Mouse (Mus musculus) limb, embryonic 10.5 days (tissue): Measurements from ENCODE around the gene Cdr2. TPM values are rescaled to one million over a fixed set of nuclear protein-coding genes. Genes with fewer than 3 reads are reported as not detected.
A peak's percentile ranks its signal among the peaks of the same experiment; 100 is the strongest.
"Not testable (repeated sequence)": the region's sequence is repeated elsewhere in the genome, so short reads cannot be mapped to it uniquely, and the experiment has no call there.

Experiments
- DNase-seq: peaks from one replicate; pipeline ENCODE4 v3.0.0-alpha.2; 2017; ENCODE audit warnings: low spot score
- H3K27ac ChIP-seq: fragments of 300-500 bp; sonication (generic); 2 replicates; pipeline ENCODE4 v1.5.1; 2016; ENCODE audit warnings: mild to moderate bottlenecking
- H3K27me3 ChIP-seq: fragments of 300-500 bp; sonication (generic); 2 replicates; pipeline ENCODE4 v1.6.1; 2016; ENCODE audit warnings: low read depth, mild to moderate bottlenecking; ENCODE audit not compliant: poor library complexity, severe bottlenecking
- H3K36me3 ChIP-seq: fragments of 300-500 bp; sonication (generic); 2 replicates; pipeline ENCODE4 v1.6.1; 2016; ENCODE audit warnings: mild to moderate bottlenecking, moderate library complexity
- H3K4me1 ChIP-seq: fragments of 300-500 bp; sonication (generic); 2 replicates; pipeline ENCODE4 v1.6.1; 2016
- H3K4me3 ChIP-seq: fragments of 300-500 bp; sonication (generic); 2 replicates; pipeline ENCODE4 v1.5.1; 2016; ENCODE audit warnings: mild to moderate bottlenecking, moderate library complexity
- H3K9me3 ChIP-seq: fragments of 300-500 bp; sonication (generic); replicated peaks from 2 replicates; pipeline ENCODE4 v1.6.1; 2016; ENCODE audit warnings: mild to moderate bottlenecking
- WGBS: fragments of 180-500 bp; shearing (Covaris S2); methylation state at CpG from one replicate; pipeline ENCODE4 v1.1.7; 2016; 5-methylcytosine and 5-hydroxymethylcytosine counted together
- polyA plus RNA-seq: library from polyadenylated mRNA; unstranded; fragments of >200 nt; fragmentation: Nextera tagmentation; extraction: Ambion mirVana; gene quantifications from 2 replicates; pipeline ENCODE4 v1.2.1, GENCODE M21; 2016

Cdr2 gene
- polyA plus RNA-seq, 1 experiment from 2014 or later: 12.8 TPM

DNA sequence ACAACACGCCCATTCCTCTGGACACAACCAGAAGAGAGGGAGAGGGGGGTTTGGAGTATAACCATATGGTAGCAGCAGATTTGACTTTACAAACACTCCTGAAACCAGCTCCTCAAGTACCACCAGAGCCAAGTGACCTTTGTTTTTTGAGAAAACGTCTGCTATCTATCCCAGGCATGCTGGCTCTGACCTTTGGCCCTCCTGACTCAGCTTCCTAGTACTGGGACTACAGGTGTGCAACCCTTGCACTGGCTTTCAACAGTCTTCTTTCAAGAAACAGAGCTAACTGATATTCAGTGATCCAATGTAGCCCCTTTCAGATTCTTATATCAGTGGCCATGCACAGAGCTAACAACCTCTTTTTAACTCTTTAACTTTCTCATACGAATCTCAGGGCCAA lies 20.2 kb downstream of the Cdr2 start:
- 71% methylated on average over 3 of the region's 3 CpGs for WGBS
- DNase-seq: no peak
- Histone ChIP-seq H3K27me3 (no peaks in the 10 kb centered on the region), H3K9me3 (no peaks in the 10 kb centered on the region), H3K27ac (no peak overlapping the region), H3K36me3 (peaks cover 40% of the 10 kb centered on the region), H3K4me3 (no peak overlapping the region), H3K4me1 (no peaks in the 10 kb centered on the region)

DNA sequence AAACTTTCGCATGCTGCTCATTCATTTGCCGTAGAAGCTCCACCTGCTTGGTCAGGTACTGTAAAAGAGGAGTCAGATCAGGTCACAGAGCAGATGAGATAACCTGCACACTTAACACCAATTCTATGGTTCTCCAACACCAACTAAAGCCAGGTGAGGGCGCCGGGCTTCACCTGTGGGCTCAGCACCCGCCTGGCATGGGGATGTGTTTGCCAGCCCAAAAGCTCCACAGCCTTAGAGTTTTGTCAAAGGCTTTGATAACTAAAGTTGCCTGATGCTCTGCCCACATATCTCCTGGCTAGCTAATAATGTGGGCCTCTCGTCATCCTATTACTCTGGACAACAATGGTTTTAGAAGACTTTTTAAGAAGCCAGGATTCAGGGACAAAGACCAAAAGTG lies 21.5 kb downstream of the Cdr2 start:
- no peak overlapping the region for H3K27ac ChIP-seq
- H3K4me1 ChIP-seq: no peaks in the 10 kb centered on the region
- no peaks in the 10 kb centered on the region for H3K27me3 ChIP-seq
- no peak for DNase-seq
- H3K9me3 ChIP-seq: no peaks in the 10 kb centered on the region
- H3K4me3 ChIP-seq: no peak overlapping the region
- WGBS: 88% methylated on average over 6 of the region's 6 CpGs
- H3K36me3 ChIP-seq: peaks cover 48% of the 10 kb centered on the region

DNA sequence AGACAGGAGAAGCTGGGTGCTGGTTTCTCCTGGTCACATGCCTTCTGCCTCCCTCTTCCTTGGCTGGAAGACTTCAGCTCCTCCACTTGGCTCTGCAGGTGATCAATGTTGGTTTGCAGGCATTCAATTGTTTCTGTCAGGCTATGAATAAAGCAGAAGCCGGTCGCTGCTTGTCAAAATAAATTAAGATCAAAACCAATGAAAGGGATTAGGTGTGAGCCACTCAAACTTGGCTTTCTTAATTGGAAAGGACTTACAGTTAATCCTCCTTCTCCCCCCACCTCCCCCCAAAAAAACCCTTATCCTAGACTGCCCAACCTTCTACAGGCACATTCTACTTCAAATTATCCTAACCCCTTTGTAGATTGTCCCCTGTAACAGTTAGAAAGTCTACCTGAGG lies 22.0 kb downstream of the Cdr2 start:
- Histone ChIP-seq H3K9me3 (no peaks in the 10 kb centered on the region), H3K27me3 (no peaks in the 10 kb centered on the region), H3K36me3 (peaks cover 48% of the 10 kb centered on the region), H3K4me1 (no peaks in the 10 kb centered on the region), H3K4me3 (no peak overlapping the region), H3K27ac (no peak overlapping the region)
- 92% methylated on average over 2 of the region's 2 CpGs for WGBS
- no peak for DNase-seq

DNA sequence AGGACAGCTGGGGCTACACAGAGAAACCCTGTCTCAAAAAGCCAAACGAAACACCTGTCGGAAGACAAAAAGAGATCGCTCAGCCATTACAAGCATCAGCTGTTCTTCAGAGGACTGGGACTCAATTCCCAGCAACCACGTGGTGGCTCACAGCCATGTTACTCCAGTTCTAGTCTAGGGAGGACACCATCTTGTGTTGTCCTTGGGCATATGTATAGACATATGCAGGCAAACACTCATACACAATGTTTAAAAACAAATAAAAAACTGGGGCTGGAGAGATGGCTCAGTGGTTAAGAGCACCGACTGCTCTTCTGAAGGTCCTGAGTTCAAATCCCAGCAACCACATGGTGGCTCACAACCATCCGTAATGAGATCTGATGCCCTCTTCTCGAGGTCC lies 28.5 kb downstream of the Cdr2 start:
- H3K4me3 ChIP-seq, H3K27ac ChIP-seq, H3K9me3 ChIP-seq, DNase-seq, H3K27me3 ChIP-seq, H3K4me1 ChIP-seq: not testable (repeated sequence)
- WGBS: 88% methylated on average over 7 of the region's 7 CpGs
- peaks cover 47% of the 10 kb centered on the region for H3K36me3 ChIP-seq

DNA sequence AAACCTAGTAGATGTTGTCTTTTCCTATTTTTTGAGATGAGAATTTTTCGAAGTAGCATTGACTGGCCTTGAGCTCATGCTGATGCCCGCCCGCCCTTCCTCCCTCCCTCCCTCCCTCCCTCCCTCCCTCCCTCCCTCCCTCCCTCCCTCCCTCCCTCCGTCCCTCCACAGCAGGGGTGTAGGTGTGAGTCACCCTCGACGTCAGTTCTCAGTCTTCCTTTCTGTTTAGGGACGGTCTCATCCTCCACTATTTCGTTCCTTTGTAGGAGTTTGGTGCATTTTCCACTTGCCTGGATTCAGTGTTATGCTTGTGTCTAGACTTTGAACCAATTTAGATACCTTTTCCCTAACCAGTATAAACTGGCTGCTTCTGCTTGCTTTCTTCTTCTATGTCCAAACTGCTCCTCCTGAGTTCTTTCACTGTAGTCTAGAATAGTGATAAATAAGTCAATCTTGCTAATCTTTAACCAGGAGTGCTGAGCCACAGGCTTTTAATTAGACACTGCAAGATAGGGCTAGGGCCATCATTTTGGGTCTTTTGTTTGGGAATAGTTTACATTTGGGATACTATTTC lies 38.1 kb downstream of the Cdr2 start:
- H3K36me3 ChIP-seq: peaks cover 89% of the 10 kb centered on the region

DNA sequence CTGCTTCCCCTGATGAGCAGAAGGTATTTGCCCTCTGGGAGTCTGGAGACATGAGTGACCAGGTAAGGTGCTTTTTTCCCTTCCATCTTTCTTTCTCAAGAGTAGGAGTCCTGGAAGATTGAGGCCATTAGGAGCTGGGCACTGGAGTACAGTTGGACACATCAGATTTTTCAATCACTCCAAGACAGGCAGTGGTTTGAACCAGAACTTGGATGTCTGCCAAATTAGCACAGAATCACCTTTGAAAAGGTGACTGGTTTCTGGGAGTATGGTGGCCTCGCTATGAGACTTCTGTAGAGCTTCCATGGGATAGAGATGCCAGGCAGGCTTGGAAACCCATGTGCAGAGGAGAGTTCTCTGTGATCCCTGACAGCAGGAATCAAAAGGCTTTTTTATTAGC lies 39.6 kb downstream of the Cdr2 start:
- Histone ChIP-seq H3K27ac (no peak overlapping the region), H3K36me3 (peaks cover 91% of the 10 kb centered on the region), H3K4me3 (no peak overlapping the region), H3K9me3 (no peaks in the 10 kb centered on the region), H3K4me1 (no peaks in the 10 kb centered on the region), H3K27me3 (no peaks in the 10 kb centered on the region)
- 94% methylated on average over 1 of the region's 1 CpGs for WGBS
- no peak for DNase-seq

More for the DNA sequence above, 38.1 kb downstream of the Cdr2 start:
- no peak for DNase-seq
- H3K27ac ChIP-seq: no peak overlapping the region
- 80% methylated on average over 8 of the region's 8 CpGs for WGBS
- no peak overlapping the region for H3K4me3 ChIP-seq
- H3K4me1 ChIP-seq: no peaks in the 10 kb centered on the region
- H3K9me3 ChIP-seq: no peaks in the 10 kb centered on the region
- H3K27me3 ChIP-seq: no peaks in the 10 kb centered on the region

DNA sequence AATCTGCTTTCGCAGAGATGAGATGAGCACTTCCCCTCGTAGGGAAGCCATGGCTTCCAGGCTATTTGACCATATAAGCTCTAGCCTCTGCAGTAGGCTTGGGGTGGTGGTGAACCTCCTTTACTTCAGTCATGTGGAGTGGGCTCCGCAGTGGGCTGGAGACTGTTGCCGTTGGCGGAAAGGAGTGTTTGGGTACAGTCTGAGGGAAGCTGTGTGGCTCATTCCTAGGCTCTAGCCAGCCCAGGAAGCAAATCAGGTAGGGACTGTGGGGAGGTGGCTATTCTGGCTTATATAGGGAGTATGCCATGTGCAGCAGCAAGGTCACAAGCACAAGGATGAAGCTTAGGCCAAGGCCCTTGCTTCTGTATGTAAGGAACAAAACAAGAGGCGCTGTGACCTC lies 40.9 kb downstream of the Cdr2 start:
- DNase-seq: no peak
- Histone ChIP-seq H3K4me3 (no peak overlapping the region), H3K27ac (no peak overlapping the region), H3K9me3 (no peaks in the 10 kb centered on the region), H3K27me3 (no peaks in the 10 kb centered on the region), H3K36me3 (peaks cover 97% of the 10 kb centered on the region), H3K4me1 (no peaks in the 10 kb centered on the region)
- WGBS: 93% methylated on average over 6 of the region's 6 CpGs

DNA sequence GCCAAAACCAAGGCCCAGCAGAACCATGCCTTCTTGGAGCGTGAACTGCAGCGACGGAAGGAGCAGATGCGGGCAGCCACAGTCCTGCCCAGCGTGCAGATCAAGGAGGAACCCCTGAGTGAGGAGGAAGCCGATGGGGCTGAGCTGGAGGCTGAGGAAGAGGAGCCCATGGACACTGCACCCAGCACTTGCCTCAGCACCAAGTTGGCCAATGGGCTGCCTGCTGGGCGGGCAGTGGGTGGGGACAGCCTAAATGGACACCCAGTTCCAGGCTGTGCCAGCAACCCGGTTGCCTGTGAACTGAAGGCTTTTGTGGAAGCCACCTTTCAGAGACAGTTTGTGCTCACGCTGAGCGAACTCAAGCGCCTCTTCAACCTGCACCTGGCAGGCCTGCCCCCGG lies 41.8 kb downstream of the Cdr2 start:
- H3K36me3 ChIP-seq: peaks cover 98% of the 10 kb centered on the region
- no peak overlapping the region for H3K27ac ChIP-seq
- H3K9me3 ChIP-seq: no peaks in the 10 kb centered on the region
- H3K4me3 ChIP-seq: no peak overlapping the region
- 93% methylated on average over 12 of the region's 12 CpGs for WGBS
- H3K4me1 ChIP-seq: no peaks in the 10 kb centered on the region
- H3K27me3 ChIP-seq: no peaks in the 10 kb centered on the region
- DNase-seq: no peak

DNA sequence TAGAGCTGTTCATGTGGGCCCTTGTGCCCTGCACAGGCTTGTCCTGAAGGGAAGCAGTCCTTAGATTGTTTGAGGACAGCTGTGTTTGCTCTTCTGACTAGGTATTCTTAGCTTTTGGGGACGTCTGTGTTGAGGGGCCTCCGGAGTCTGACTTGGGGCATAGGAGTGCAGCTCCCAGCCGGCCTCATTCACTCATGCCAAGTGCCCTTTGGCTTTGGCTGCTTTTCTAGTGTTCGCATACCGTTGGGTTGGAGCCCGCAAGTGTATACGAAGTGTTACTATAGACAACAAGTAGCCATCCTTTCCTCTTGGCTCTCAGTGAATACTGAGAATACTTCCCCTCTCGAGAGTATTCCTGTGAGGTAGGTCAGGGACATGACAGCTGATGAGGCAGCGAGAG lies 43.9 kb downstream of the Cdr2 start:
- H3K27me3 ChIP-seq: no peaks in the 10 kb centered on the region
- H3K27ac ChIP-seq: no peak overlapping the region
- H3K9me3 ChIP-seq: no peaks in the 10 kb centered on the region
- WGBS: 92% methylated on average over 9 of the region's 9 CpGs
- no peak overlapping the region for H3K4me3 ChIP-seq
- peaks cover 100% of the 10 kb centered on the region for H3K36me3 ChIP-seq
- no peak for DNase-seq
- H3K4me1 ChIP-seq: no peaks in the 10 kb centered on the region

DNA sequence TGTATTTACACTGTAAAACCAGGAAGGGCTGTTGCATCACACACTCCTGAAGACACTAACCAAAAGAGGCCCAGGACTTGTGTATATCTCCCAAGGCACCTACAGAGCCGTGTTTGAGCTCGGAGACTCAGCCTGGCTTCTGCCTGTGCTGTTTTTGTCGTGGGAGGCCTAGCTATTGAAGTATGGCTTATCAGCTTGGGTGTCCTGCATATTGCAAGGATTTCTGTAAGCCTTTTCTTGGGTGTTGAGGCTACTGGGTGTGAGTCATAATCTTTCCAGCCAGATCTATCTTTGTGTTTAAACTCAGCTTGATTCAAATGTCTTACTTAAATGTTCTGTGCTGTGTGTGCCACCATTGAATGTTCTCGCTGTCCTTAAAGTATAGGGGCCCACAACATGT lies 45.6 kb downstream of the Cdr2 start:
- 90% methylated on average over 4 of the region's 4 CpGs for WGBS
- Histone ChIP-seq H3K4me3 (no peak overlapping the region), H3K27ac (no peak overlapping the region), H3K4me1 (no peaks in the 10 kb centered on the region), H3K36me3 (peaks cover 100% of the 10 kb centered on the region), H3K9me3 (no peaks in the 10 kb centered on the region), H3K27me3 (no peaks in the 10 kb centered on the region)
- no peak for DNase-seq

DNA sequence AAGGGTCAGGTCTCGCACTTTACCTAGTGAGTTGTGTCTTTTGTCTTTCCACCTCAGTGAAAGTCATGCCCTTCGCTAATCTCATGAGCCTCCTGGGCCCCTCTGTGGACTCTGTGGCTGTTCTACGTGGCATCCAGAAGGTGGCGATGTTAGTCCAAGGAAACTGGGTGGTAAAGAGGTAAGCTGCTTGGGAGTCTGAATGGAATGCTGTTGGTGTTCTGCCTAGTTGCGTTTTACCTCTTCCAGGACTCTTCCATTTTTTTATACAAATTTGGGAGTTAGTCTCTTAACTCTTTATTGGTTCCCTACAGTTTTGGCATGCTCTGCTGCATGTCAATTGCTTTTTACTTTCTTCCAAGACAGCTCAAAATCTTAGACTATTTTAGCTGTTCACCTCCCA lies 47.4 kb downstream of the Cdr2 start:
- Histone ChIP-seq H3K9me3 (no peaks in the 10 kb centered on the region), H3K27ac (no peak overlapping the region), H3K27me3 (no peaks in the 10 kb centered on the region), H3K4me3 (no peak overlapping the region), H3K36me3 (peaks cover 100% of the 10 kb centered on the region), H3K4me1 (no peaks in the 10 kb centered on the region)
- WGBS: 53% methylated on average over 5 of the region's 5 CpGs
- DNase-seq: peak; percentile 52

DNA sequence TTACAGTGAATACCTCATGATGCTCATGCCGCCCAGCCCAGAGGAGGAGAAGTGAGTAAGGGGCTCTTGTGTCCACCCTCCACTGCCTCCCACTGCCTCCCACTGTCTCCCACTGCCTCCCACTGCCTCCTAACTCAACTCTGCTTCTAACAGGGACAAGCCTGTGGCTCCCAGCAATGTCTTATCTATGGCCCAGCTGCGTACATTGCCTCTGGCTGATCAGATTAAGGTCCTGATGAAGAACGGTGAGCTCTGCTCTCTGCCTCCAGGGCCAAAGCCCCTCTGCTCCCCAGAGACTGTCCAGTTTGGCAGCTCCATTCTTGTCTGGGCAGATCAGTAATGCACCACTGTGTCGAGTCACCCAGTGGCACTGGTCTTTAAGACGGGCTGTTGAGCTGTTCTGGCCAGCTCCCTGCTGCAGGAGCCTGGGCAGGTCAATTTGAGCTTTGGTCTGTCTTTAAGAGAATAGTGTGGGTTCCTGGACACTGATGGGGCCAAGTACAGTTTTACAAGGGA lies 48.4 kb downstream of the Cdr2 start:
- Histone ChIP-seq H3K4me1 (no peaks in the 10 kb centered on the region), H3K9me3 (no peaks in the 10 kb centered on the region), H3K36me3 (peaks cover 100% of the 10 kb centered on the region), H3K4me3 (no peak overlapping the region), H3K27ac (no peak overlapping the region), H3K27me3 (no peaks in the 10 kb centered on the region)
- no peak for DNase-seq
- 93% methylated on average over 5 of the region's 5 CpGs for WGBS

DNA sequence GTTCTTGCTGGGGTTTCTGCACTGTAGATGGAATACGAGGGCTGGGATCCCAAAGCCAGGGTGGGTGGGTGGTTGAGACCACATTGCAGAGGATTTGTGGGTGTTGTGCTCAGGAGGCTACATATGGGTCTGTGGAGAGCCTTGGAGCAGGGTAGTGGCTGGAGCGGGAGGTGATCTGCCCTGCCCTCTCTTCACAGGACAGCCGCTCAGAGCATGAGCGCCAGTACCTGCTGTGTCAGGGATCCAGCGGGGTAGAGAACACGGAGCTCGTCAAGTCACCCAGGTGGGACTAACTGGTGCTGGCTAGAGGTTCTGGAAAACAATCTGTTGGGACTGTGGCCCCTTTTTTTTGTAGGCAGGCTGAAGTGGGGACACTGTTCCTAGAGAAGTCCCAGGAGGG lies 49.0 kb downstream of the Cdr2 start:
- H3K36me3 ChIP-seq: peaks cover 100% of the 10 kb centered on the region
- no peaks in the 10 kb centered on the region for H3K4me1 ChIP-seq
- no peak overlapping the region for H3K27ac ChIP-seq
- no peak overlapping the region for H3K4me3 ChIP-seq
- DNase-seq: no peak
- no peaks in the 10 kb centered on the region for H3K9me3 ChIP-seq
- 95% methylated on average over 7 of the region's 7 CpGs for WGBS
- no peaks in the 10 kb centered on the region for H3K27me3 ChIP-seq

DNA sequence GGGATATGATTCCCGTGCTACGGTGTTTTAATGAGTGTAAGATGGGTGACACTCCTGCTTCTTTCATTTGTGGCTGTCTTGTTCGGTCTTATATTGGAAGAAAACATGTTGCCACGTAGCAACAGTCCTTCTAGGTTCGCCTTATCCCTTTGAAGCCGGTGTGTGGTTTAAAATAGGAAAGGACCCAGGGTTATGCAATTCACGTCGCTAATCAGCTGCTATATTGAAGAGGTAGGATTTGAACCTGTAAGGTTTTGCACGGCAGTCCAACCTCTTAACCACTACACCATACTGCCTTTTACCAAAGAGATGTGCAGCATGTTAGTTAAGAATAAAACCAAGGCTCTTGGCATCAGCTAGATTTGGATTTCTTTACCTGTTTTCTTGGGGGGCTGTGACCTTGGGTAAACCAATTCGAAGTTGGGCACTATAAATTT lies 63.6 kb downstream of the Cdr2 start:
- H3K4me1 ChIP-seq: peaks cover 23% of the 10 kb centered on the region
- peak; percentile 65 for DNase-seq
- 9% methylated on average over 10 of the region's 10 CpGs for WGBS
- H3K36me3 ChIP-seq: peaks cover 23% of the 10 kb centered on the region
- peak overlapping the region; percentile 95 for H3K27ac ChIP-seq
- H3K27me3 ChIP-seq: no peaks in the 10 kb centered on the region
- H3K9me3 ChIP-seq: no peaks in the 10 kb centered on the region
- peak overlapping the region; percentile 98 for H3K4me3 ChIP-seq
